Mouse (Mus musculus): ENCODE measurements around the gene Nsl1. TPM values are rescaled to one million over a fixed set of nuclear protein-coding genes. Genes with fewer than 3 reads are reported as not detected.

Nsl1 gene
- polyA plus RNA-seq, 1 experiment from 2014 or later, result 24.2 TPM

DNA sequence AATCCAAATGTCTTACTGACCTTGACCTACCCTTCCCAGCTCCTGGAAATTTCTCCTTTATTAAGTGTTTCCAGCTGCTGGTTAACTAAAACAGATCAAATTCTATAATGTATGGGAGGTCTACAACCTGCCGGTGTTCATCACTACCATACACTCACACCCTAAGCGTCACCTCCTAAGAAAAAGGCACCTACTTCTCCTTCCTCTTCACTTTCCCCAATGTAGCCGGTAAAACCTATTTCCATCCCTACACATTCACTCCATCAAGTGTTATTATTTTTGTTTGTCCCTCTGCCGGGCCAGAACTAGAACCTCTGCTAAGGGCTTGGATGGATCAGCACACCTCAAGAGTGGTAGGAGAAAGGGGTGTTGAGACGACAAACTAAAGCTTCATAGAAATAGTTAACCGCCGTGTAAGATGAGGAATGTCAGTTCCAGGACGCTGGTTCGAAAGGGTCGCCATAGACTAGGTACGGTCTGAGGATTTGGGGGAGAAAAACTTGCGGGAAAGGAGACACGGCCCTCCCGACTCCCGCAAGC is 501 bp upstream of the Nsl1 start:
- peak overlapping the region; percentile 90 for H3K4me3 ChIP-seq
- peak; percentile 52 for ATAC-seq
- peak overlapping the region; percentile 88 for H3K4me2 ChIP-seq
- peak overlapping the region; percentile 20; the same call in 1 of the 2 replicates for H3K27ac ChIP-seq
- H3K9ac ChIP-seq, result peak overlapping the region; percentile 91
- WGBS (ENCODE audit: insufficient replicate concordance), result 5% methylated on average over 15 of the region's 15 CpGs
- H3K27me3 ChIP-seq (replicated peaks), result no peaks in the 10 kb centered on the region
- no peaks in the 10 kb centered on the region for H3K9me3 ChIP-seq (replicated peaks)
- H3K4me1 ChIP-seq, result peaks cover 42% of the 10 kb centered on the region
- peaks cover 34% of the 10 kb centered on the region for H3K36me3 ChIP-seq

GRCm38 (mm10) chr1:191063700-191064099 is 888 bp downstream of the Nsl1 start:
- H3K9me3 ChIP-seq (replicated peaks), result no peaks in the 10 kb centered on the region
- H3K4me2 ChIP-seq, result peak overlapping the region; percentile 88
- H3K4me3 ChIP-seq, result peak overlapping the region; percentile 90
- peaks cover 42% of the 10 kb centered on the region for H3K36me3 ChIP-seq
- ATAC-seq, result no peak
- peak overlapping the region; percentile 91 for H3K9ac ChIP-seq
- peaks cover 32% of the 10 kb centered on the region for H3K4me1 ChIP-seq
- 40% methylated on average over 9 of the region's 9 CpGs for WGBS (ENCODE audit: insufficient replicate concordance)
- H3K27ac ChIP-seq, result peak overlapping the region; percentile 73
- no peaks in the 10 kb centered on the region for H3K27me3 ChIP-seq (replicated peaks)

DNA sequence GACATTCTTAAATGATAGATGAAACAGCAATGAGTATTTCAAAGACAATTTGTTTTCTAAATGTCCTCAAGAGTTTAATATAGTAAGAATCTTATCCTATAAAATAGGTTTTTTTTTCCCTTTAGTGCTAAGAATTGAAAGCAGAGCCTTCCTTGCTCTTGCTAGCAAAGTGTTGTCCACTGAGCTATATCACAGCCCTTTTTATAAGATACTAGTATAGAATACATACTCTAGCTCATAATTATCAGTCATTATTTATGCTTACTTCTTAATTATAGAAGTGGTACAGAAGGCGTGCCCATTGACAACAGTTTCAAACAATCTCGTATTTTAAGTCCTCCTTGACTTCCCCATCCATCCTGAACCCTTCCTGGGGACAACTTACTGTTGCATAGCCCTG is 1.7 kb downstream of the Nsl1 start:
- no peak for ATAC-seq
- Histone ChIP-seq H3K27me3 (replicated peaks) (no peaks in the 10 kb centered on the region), H3K4me2 (peak overlapping the region; percentile 88), H3K27ac (no peak overlapping the region), H3K36me3 (peaks cover 51% of the 10 kb centered on the region), H3K9me3 (replicated peaks) (no peaks in the 10 kb centered on the region), H3K4me3 (peak overlapping the region; percentile 17; the same call in 1 of the 2 replicates), H3K9ac (0 out of 2 replicates have a peak overlapping the region, but pooled peaks have one; percentile 31), H3K4me1 (peaks cover 32% of the 10 kb centered on the region)
- 75% methylated on average over 2 of the region's 2 CpGs for WGBS (ENCODE audit: insufficient replicate concordance)

- H3K27me3 ChIP-seq (replicated peaks), result no peaks in the 10 kb centered on the region
- peak overlapping the region; percentile 10; the same call in 1 of the 2 replicates for H3K27ac ChIP-seq
- H3K9me3 ChIP-seq (replicated peaks), result no peaks in the 10 kb centered on the region
- H3K9ac ChIP-seq, result 0 out of 2 replicates have a peak overlapping the region, but pooled peaks have one; percentile 31
- peak overlapping the region; percentile 17; the same call in 1 of the 2 replicates for H3K4me3 ChIP-seq
- H3K4me2 ChIP-seq, result peak overlapping the region; percentile 88
- no peak for ATAC-seq
- H3K4me1 ChIP-seq, result peaks cover 32% of the 10 kb centered on the region
- H3K36me3 ChIP-seq, result peaks cover 57% of the 10 kb centered on the region
- WGBS (ENCODE audit: insufficient replicate concordance), result 71% methylated on average over 4 of the region's 4 CpGs
These were observed 2.4 kb downstream of the Nsl1 start for GRCm38 (mm10) chr1:191065188-191065587.

GRCm38 (mm10) chr1:191068377-191068776 is 5.6 kb downstream of the Nsl1 start:
- Histone ChIP-seq H3K4me2 (no peak overlapping the region), H3K4me3 (no peak overlapping the region), H3K9me3 (replicated peaks) (no peaks in the 10 kb centered on the region), H3K36me3 (peaks cover 89% of the 10 kb centered on the region), H3K27ac (no peak overlapping the region), H3K27me3 (replicated peaks) (no peaks in the 10 kb centered on the region), H3K9ac (no peak overlapping the region), H3K4me1 (peaks cover 29% of the 10 kb centered on the region)
- 88% methylated on average over 5 of the region's 5 CpGs for WGBS (ENCODE audit: insufficient replicate concordance)
- ATAC-seq, result no peak

GRCm38 (mm10) chr1:191070259-191070658 is 7.4 kb downstream of the Nsl1 start:
- H3K4me2 ChIP-seq, result no peak overlapping the region
- H3K27me3 ChIP-seq (replicated peaks), result no peaks in the 10 kb centered on the region
- 81% methylated on average over 4 of the region's 4 CpGs for WGBS (ENCODE audit: insufficient replicate concordance)
- no peaks in the 10 kb centered on the region for H3K9me3 ChIP-seq (replicated peaks)
- H3K4me3 ChIP-seq, result no peak overlapping the region
- ATAC-seq, result no peak
- peaks cover 100% of the 10 kb centered on the region for H3K36me3 ChIP-seq
- no peak overlapping the region for H3K9ac ChIP-seq
- H3K4me1 ChIP-seq, result peaks cover 12% of the 10 kb centered on the region
- no peak overlapping the region for H3K27ac ChIP-seq

- no peak overlapping the region for H3K9ac ChIP-seq
- no peak overlapping the region for H3K27ac ChIP-seq
- H3K4me3 ChIP-seq, result no peak overlapping the region
- H3K4me1 ChIP-seq, result 0 out of 2 replicates have a peak, but pooled peaks cover 6% of the 10 kb centered on the region
- no peaks in the 10 kb centered on the region for H3K9me3 ChIP-seq (replicated peaks)
- no peak for ATAC-seq
- no peak overlapping the region for H3K4me2 ChIP-seq
- WGBS (ENCODE audit: insufficient replicate concordance), result 81% methylated on average over 6 of the region's 6 CpGs
- peaks cover 100% of the 10 kb centered on the region for H3K36me3 ChIP-seq
- H3K27me3 ChIP-seq (replicated peaks), result no peaks in the 10 kb centered on the region
These were observed 8.8 kb downstream of the Nsl1 start for GRCm38 (mm10) chr1:191071613-191072012.

DNA sequence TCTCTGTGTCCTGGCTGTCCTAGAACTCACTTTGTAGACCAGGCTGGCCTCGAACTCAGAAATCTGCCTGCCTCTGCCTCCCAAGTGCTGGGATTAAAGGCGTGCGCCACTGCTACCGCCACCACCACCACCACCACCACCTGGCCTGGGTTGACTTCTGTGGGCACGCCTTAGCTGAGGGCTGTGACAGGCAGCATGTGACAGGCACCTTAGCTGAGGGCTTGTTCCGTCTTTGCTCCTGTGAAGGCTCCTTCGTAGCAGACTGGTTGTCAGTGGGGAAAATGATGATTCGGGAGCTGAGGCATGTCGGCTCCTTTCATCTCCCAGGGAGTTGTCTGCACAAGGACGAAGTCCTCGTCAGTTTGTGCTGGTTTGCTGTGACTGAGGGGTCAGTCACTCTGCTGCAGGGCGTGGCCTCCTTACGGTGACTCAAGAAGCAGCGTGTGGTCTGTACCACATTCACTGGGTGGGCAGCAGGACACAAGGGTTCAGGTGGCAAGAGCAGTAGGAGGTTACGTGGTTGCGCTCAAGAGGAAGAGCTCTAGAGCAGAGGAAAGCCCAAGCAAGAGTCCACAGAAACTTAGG is 9.6 kb downstream of the Nsl1 start:
- Histone ChIP-seq H3K4me2 (no peak overlapping the region), H3K4me3 (no peak overlapping the region), H3K4me1 (0 out of 2 replicates have a peak, but pooled peaks cover 6% of the 10 kb centered on the region), H3K9me3 (replicated peaks) (no peaks in the 10 kb centered on the region), H3K9ac (no peak overlapping the region), H3K27me3 (replicated peaks) (no peaks in the 10 kb centered on the region), H3K27ac (0 out of 2 replicates have a peak overlapping the region, but pooled peaks have one; percentile 5), H3K36me3 (peaks cover 100% of the 10 kb centered on the region)
- WGBS (ENCODE audit: insufficient replicate concordance), result 85% methylated on average over 16 of the region's 16 CpGs
- no peak for ATAC-seq

- Histone ChIP-seq H3K4me2 (no peak overlapping the region), H3K4me1 (0 out of 2 replicates have a peak, but pooled peaks cover 6% of the 10 kb centered on the region), H3K4me3 (no peak overlapping the region), H3K9ac (no peak overlapping the region), H3K9me3 (replicated peaks) (no peaks in the 10 kb centered on the region), H3K27me3 (replicated peaks) (no peaks in the 10 kb centered on the region), H3K27ac (no peak overlapping the region), H3K36me3 (peaks cover 100% of the 10 kb centered on the region)
- WGBS (ENCODE audit: insufficient replicate concordance), result 74% methylated on average over 6 of the region's 6 CpGs
- no peak for ATAC-seq
These were observed 10.2 kb downstream of the Nsl1 start for GRCm38 (mm10) chr1:191073001-191073400.

DNA sequence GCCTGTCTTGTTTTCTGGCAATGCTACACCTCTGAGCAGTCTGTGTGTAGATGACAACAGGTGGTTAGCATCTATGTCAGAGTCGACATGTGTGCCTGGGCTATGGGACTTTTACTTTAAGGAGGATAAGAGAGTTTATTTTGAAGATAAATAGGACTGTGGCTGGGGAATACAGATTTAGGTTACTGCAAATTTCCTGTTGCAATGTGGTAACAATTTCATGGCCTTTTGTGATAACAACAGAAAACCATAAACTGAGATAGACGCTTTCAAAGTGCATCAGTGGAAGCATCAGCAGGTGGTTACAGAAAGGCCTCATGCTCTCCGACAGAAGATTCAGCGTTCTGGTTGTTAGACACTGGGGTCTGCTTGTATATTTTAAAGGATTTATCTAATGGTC is 10.7 kb downstream of the Nsl1 start:
- 75% methylated on average over 4 of the region's 4 CpGs for WGBS (ENCODE audit: insufficient replicate concordance)

DNA sequence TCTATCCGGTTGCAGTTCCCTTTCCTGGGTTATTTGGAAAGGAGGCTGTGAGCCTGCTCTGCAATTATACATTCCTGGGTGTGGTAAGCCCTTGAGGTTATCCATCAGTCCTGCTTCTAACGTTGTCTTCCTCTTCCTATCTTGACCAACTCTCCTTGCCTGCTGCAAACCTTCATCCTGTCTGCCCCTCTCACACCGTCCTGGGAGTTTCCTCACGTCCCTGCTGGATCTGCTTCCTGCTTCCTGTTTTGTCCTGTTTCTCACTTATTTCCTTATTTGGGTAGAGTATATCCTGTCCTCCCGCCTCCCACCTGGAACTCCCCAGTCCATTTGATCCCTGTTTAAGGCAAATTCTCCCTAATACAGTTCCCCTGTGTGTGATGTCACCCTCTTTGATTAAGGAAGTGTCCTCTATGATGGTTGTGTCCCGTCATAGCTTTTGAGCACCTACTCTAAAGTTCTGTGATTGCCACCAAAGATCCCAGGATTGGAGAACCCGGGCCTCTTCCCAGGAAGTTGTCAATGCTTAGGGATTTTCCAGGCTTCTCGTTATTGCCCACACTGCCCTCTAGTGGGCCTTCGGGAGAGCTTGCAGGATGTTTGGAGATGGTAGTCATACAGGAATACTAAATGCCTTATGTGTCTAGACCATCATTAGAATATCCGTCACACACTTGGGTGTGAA is 12.5 kb downstream of the Nsl1 start:
- H3K9ac ChIP-seq, result no peak overlapping the region
- no peak for ATAC-seq
- peaks cover 100% of the 10 kb centered on the region for H3K36me3 ChIP-seq
- WGBS (ENCODE audit: insufficient replicate concordance), result 56% methylated on average over 10 of the region's 10 CpGs
- H3K27ac ChIP-seq, result no peak overlapping the region
- H3K4me3 ChIP-seq, result no peak overlapping the region
- H3K9me3 ChIP-seq (replicated peaks), result no peaks in the 10 kb centered on the region
- H3K27me3 ChIP-seq (replicated peaks), result no peaks in the 10 kb centered on the region
- H3K4me2 ChIP-seq, result no peak overlapping the region
- 0 out of 2 replicates have a peak, but pooled peaks cover 6% of the 10 kb centered on the region for H3K4me1 ChIP-seq

More for the DNA sequence above, 10.7 kb downstream of the Nsl1 start:
- no peak overlapping the region for H3K4me2 ChIP-seq
- 0 out of 2 replicates have a peak, but pooled peaks cover 6% of the 10 kb centered on the region for H3K4me1 ChIP-seq
- H3K27me3 ChIP-seq (replicated peaks), result no peaks in the 10 kb centered on the region
- H3K36me3 ChIP-seq, result peaks cover 100% of the 10 kb centered on the region
- ATAC-seq, result no peak
- no peak overlapping the region for H3K4me3 ChIP-seq
- no peak overlapping the region for H3K9ac ChIP-seq
- H3K27ac ChIP-seq, result no peak overlapping the region
- H3K9me3 ChIP-seq (replicated peaks), result no peaks in the 10 kb centered on the region

DNA sequence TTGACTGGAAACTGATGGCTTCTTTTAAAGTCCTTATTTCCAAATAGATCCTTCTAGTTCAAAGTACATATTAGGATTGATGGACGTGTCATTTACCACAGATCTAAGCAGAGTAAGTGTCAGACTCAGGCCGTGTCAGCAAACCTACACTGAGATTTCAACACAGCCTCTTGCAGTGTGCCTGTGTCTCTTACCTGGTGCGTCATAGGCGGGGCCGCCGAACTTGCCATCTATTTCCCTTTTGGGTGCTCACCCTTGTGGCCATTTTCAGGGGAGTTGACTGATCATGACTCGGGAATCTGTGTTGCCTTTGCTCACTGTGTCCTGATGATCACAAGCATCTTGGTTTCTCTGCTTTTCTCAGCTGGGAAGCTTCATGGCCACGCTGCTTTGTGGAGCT is 20.4 kb downstream of the Nsl1 start:
- H3K4me1 ChIP-seq, result peaks cover 25% of the 10 kb centered on the region
- ATAC-seq, result no peak
- no peaks in the 10 kb centered on the region for H3K27me3 ChIP-seq (replicated peaks)
- no peaks in the 10 kb centered on the region for H3K9me3 ChIP-seq (replicated peaks)
- H3K36me3 ChIP-seq, result peaks cover 82% of the 10 kb centered on the region
- H3K27ac ChIP-seq, result no peak overlapping the region
- H3K9ac ChIP-seq, result no peak overlapping the region
- H3K4me3 ChIP-seq, result no peak overlapping the region
- 80% methylated on average over 8 of the region's 8 CpGs for WGBS (ENCODE audit: insufficient replicate concordance)
- H3K4me2 ChIP-seq, result no peak overlapping the region

Measured in liver, embryonic 12.5 days (tissue).